Mouse (Mus musculus) brain, embryonic 14.5 days (tissue): ENCODE data around the gene Capn1. TPM values are rescaled to one million over a fixed set of nuclear protein-coding genes. Genes with fewer than 3 reads are reported as not detected.
A peak's percentile ranks its signal among the peaks of the same experiment; 100 is the strongest.

Source experiments
- DNase-seq: peaks from one replicate; pipeline ENCODE4 v3.0.0-alpha.2; 2011; ENCODE audit warnings: low read depth
- CTCF ChIP-seq: fragments of 200-500 bp; IDR thresholded peaks from 2 replicates; pipeline ENCODE4 v1.5.1; 2012; ENCODE audit warnings: inconsistent platforms, mild to moderate bottlenecking, moderate library complexity, borderline replicate concordance; ENCODE audit not compliant: insufficient read depth, insufficient read length; ENCODE audit errors: extremely low read depth
- POLR2A ChIP-seq: fragments of 200-500 bp; IDR thresholded peaks from 2 replicates; pipeline ENCODE4 v1.6.1; 2012; ENCODE audit warnings: mild to moderate bottlenecking, inconsistent platforms, borderline replicate concordance; ENCODE audit not compliant: poor library complexity, insufficient read depth, insufficient read length, severe bottlenecking; ENCODE audit errors: extremely low read depth
- polyA plus RNA-seq: library from polyadenylated mRNA; depleted of rRNA; stranded (reverse); fragments of >200 nt; gene quantifications from 2 replicates; pipeline ENCODE4 v1.2.3, GENCODE M21; 2012

Gene Capn1
- polyA plus RNA-seq, 1 experiment, result 7.6 TPM

GRCm38 (mm10) chr19:5954031-5954710 is 61.5 kb downstream of the Capn1 start:
- TF ChIP-seq POLR2A (no peak), CTCF (no peak)
- DNase-seq, result no peak

- no peak for DNase-seq
- no peak for TF ChIP-seq CTCF
- no peak for TF ChIP-seq POLR2A
These were observed 62.4 kb downstream of the Capn1 start for GRCm38 (mm10) chr19:5953201-5953770.

- peak; percentile 19 for DNase-seq
- TF ChIP-seq POLR2A, result no peak
- TF ChIP-seq CTCF, result no peak
These were observed 63.5 kb downstream of the Capn1 start for GRCm38 (mm10) chr19:5952071-5952691.

GRCm38 (mm10) chr19:5951631-5952030 is 64.1 kb downstream of the Capn1 start:
- no peak for DNase-seq
- no peak for TF ChIP-seq POLR2A
- no peak for TF ChIP-seq CTCF

GRCm38 (mm10) chr19:5950218-5950617 is 65.5 kb downstream of the Capn1 start:
- TF ChIP-seq CTCF (no peak), POLR2A (no peak)
- no peak for DNase-seq

GRCm38 (mm10) chr19:5945891-5946290 is 69.8 kb downstream of the Capn1 start:
- no peak for DNase-seq
- TF ChIP-seq POLR2A (no peak), CTCF (no peak)

GRCm38 (mm10) chr19:5945027-5945426 is 70.7 kb downstream of the Capn1 start:
- no peak for TF ChIP-seq POLR2A
- no peak for TF ChIP-seq CTCF
- DNase-seq, result no peak

- DNase-seq, result no peak
- TF ChIP-seq CTCF (no peak), POLR2A (no peak)
These were observed 71.6 kb downstream of the Capn1 start for GRCm38 (mm10) chr19:5944145-5944544.

GRCm38 (mm10) chr19:5943404-5943803 is 72.3 kb downstream of the Capn1 start:
- TF ChIP-seq POLR2A, result no peak
- no peak for TF ChIP-seq CTCF
- no peak for DNase-seq

GRCm38 (mm10) chr19:5942581-5942980 is 73.1 kb downstream of the Capn1 start:
- DNase-seq, result no peak
- TF ChIP-seq CTCF (no peak), POLR2A (no peak)

- no peak for DNase-seq
- TF ChIP-seq CTCF, result no peak
- no peak for TF ChIP-seq POLR2A
These were observed 75.0 kb downstream of the Capn1 start for GRCm38 (mm10) chr19:5940656-5941055.
